Mouse (Mus musculus) intestine, embryonic 15.5 days (tissue): Measurements from ENCODE around the gene Ephb3. TPM values are rescaled to one million over a fixed set of nuclear protein-coding genes. Genes with fewer than 3 reads are reported as not detected.

Source experiments
- ATAC-seq: fragments of 200-750 bp; cut with Nextera tagmentation; 2 replicates; pipeline ENCODE4 v1.8.0; 2017; ENCODE audit warnings: moderate TSS enrichment, moderate library complexity
- H3K27ac ChIP-seq: fragments of 300-500 bp; sonication (generic); 2 replicates; pipeline ENCODE4 v1.5.1; 2015; ENCODE audit warnings: mild to moderate bottlenecking, inconsistent platforms
- H3K27me3 ChIP-seq: fragments of 300-500 bp; sonication (generic); replicated peaks from 2 replicates; pipeline ENCODE4 v1.6.1; 2015; ENCODE audit warnings: inconsistent platforms
- H3K36me3 ChIP-seq: fragments of 300-500 bp; sonication (generic); 2 replicates; pipeline ENCODE4 v1.6.1; 2015; ENCODE audit warnings: inconsistent platforms
- H3K4me1 ChIP-seq: fragments of 300-500 bp; sonication (generic); replicated peaks from 2 replicates; pipeline ENCODE4 v1.6.1; 2015; ENCODE audit warnings: inconsistent platforms
- H3K4me2 ChIP-seq: fragments of 300-500 bp; sonication (generic); replicated peaks from 2 replicates; pipeline ENCODE4 v1.6.1; 2015; ENCODE audit warnings: mild to moderate bottlenecking, inconsistent platforms
- H3K4me3 ChIP-seq: fragments of 300-500 bp; sonication (generic); replicated peaks from 2 replicates; pipeline ENCODE4 v1.5.1; 2015; ENCODE audit warnings: inconsistent platforms
- H3K9ac ChIP-seq: fragments of 300-500 bp; sonication (generic); 2 replicates; pipeline ENCODE4 v1.6.1; 2015; ENCODE audit warnings: inconsistent platforms
- H3K9me3 ChIP-seq: fragments of 300-500 bp; sonication (generic); 2 replicates; pipeline ENCODE4 v1.6.1; 2016; ENCODE audit warnings: inconsistent platforms
- WGBS: fragments of 180-500 bp; shearing (Covaris S2); methylation state at CpG from one replicate; pipeline ENCODE4 v1.1.7; 2015; 5-methylcytosine and 5-hydroxymethylcytosine counted together
- polyA plus RNA-seq: library from polyadenylated mRNA; unstranded; fragments of >200 nt; fragmentation: Nextera tagmentation; extraction: Ambion mirVana; gene quantifications from 2 replicates; pipeline ENCODE4 v1.2.1, GENCODE M21; 2015

Ephb3 gene
- polyA plus RNA-seq, 1 experiment from 2014 or later, result 12.3 TPM

- Histone ChIP-seq H3K4me1 (peaks cover 21% of the 10 kb centered on the region), H3K36me3 (no peaks in the 10 kb centered on the region), H3K4me3 (no peak overlapping the region), H3K9me3 (no peaks in the 10 kb centered on the region), H3K27me3 (no peaks in the 10 kb centered on the region), H3K27ac (no peak overlapping the region), H3K9ac (no peak overlapping the region), H3K4me2 (no peak overlapping the region)
- 65% methylated on average over 8 of the region's 8 CpGs for WGBS
- peak; percentile 48 for ATAC-seq
These were observed 30.6 kb downstream of the Ephb3 start for GRCm38 (mm10) chr16:21235135-21235534.

- H3K9ac ChIP-seq, result no peak overlapping the region
- H3K4me1 ChIP-seq, result peaks cover 40% of the 10 kb centered on the region
- ATAC-seq, result no peak; the same call in 1 of the 2 replicates
These were observed 34.2 kb downstream of the Ephb3 start for GRCm38 (mm10) chr16:21238722-21239121.

DNA sequence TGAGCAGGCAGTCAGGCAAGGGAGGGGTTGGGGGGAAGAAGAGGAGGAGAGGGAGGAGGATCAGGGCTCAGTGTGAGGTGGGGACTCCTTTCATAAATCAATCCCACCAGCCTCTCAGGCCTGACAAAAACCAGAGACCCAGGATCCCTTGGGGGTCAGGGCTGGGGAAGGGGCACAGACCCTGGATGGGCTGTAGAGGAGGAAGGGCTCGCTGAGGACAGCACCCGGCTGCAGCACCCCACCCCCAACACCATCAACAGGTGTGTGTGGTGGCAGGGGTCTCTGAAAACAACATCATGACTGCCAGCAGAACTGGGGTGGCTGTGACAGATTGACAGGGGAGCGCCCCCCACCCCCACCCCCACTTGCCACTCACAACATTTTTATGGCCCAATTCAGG, 36.0 kb downstream of the Ephb3 start:
- ATAC-seq, result no peak
- H3K27ac ChIP-seq, result no peak overlapping the region
- no peaks in the 10 kb centered on the region for H3K9me3 ChIP-seq
- H3K9ac ChIP-seq, result no peak overlapping the region
- H3K4me2 ChIP-seq, result no peak overlapping the region
- no peaks in the 10 kb centered on the region for H3K27me3 ChIP-seq
- no peak overlapping the region for H3K4me3 ChIP-seq
- H3K36me3 ChIP-seq, result no peaks in the 10 kb centered on the region
- peaks cover 40% of the 10 kb centered on the region for H3K4me1 ChIP-seq
- WGBS, result 46% methylated on average over 3 of the region's 3 CpGs

More at GRCm38 (mm10) chr16:21238722-21239121, 34.2 kb downstream of the Ephb3 start:
- H3K36me3 ChIP-seq, result no peaks in the 10 kb centered on the region
- H3K9me3 ChIP-seq, result no peaks in the 10 kb centered on the region
- H3K4me3 ChIP-seq, result no peak overlapping the region
- WGBS, result 17% methylated on average over 5 of the region's 5 CpGs
- H3K4me2 ChIP-seq, result no peak overlapping the region
- H3K27me3 ChIP-seq, result no peaks in the 10 kb centered on the region
- H3K27ac ChIP-seq, result 0 out of 2 replicates have a peak overlapping the region, but pooled peaks have one; percentile 9

DNA sequence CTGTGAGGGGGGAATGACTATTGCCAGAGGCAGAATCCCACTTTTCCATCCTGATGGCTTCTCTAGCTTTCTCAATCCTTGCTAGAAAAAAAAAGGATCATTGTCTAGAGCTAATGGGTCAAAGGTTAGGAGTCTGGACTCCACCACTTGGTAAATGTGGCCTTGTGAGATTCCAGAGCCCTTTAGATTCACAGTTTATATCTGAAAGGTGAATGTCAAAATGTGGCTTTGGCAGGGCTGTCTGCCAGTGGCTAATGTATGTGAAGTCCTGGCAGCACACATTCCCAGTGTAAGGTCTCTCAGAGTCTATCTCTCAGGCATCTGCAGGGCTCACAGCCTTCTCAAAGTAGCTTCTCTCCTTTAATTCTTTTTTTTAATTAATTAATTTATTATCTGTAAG, 36.5 kb downstream of the Ephb3 start:
- H3K36me3 ChIP-seq, result no peaks in the 10 kb centered on the region
- no peak overlapping the region for H3K27ac ChIP-seq
- no peak overlapping the region for H3K4me3 ChIP-seq
- H3K4me2 ChIP-seq, result no peak overlapping the region
- H3K9me3 ChIP-seq, result no peaks in the 10 kb centered on the region
- H3K9ac ChIP-seq, result no peak overlapping the region
- H3K27me3 ChIP-seq, result no peaks in the 10 kb centered on the region
- H3K4me1 ChIP-seq, result peaks cover 42% of the 10 kb centered on the region
- no peak for ATAC-seq

- no peaks in the 10 kb centered on the region for H3K27me3 ChIP-seq
- no peak overlapping the region for H3K4me2 ChIP-seq
- no peak overlapping the region for H3K27ac ChIP-seq
- H3K4me3 ChIP-seq, result no peak overlapping the region
- no peak for ATAC-seq
- no peak overlapping the region for H3K9ac ChIP-seq
- H3K36me3 ChIP-seq, result no peaks in the 10 kb centered on the region
- H3K4me1 ChIP-seq, result peaks cover 61% of the 10 kb centered on the region
- WGBS, result 52% methylated on average over 8 of the region's 8 CpGs
- H3K9me3 ChIP-seq, result no peaks in the 10 kb centered on the region
These were observed 38.4 kb downstream of the Ephb3 start for GRCm38 (mm10) chr16:21242946-21243345.

GRCm38 (mm10) chr16:21244803-21245202, 40.2 kb downstream of the Ephb3 start:
- Histone ChIP-seq H3K9me3 (no peaks in the 10 kb centered on the region), H3K9ac (no peak overlapping the region), H3K36me3 (no peaks in the 10 kb centered on the region), H3K4me1 (peaks cover 59% of the 10 kb centered on the region), H3K4me2 (no peak overlapping the region), H3K27me3 (no peaks in the 10 kb centered on the region), H3K27ac (no peak overlapping the region), H3K4me3 (no peak overlapping the region)
- WGBS, result 65% methylated on average over 3 of the region's 3 CpGs
- no peak for ATAC-seq

GRCm38 (mm10) chr16:21245387-21245786, 40.8 kb downstream of the Ephb3 start:
- ATAC-seq, result no peak
- Histone ChIP-seq H3K27me3 (no peaks in the 10 kb centered on the region), H3K27ac (0 out of 2 replicates have a peak overlapping the region, but pooled peaks have one; percentile 11), H3K9me3 (no peaks in the 10 kb centered on the region), H3K4me1 (peaks cover 55% of the 10 kb centered on the region), H3K9ac (no peak overlapping the region), H3K4me2 (no peak overlapping the region), H3K36me3 (no peaks in the 10 kb centered on the region), H3K4me3 (no peak overlapping the region)
- WGBS, result 30% methylated on average over 7 of the region's 7 CpGs

- H3K36me3 ChIP-seq, result no peaks in the 10 kb centered on the region
- H3K27me3 ChIP-seq, result no peaks in the 10 kb centered on the region
- H3K4me2 ChIP-seq, result peak overlapping the region; percentile 94
- H3K27ac ChIP-seq, result peak overlapping the region; percentile 77
- no peaks in the 10 kb centered on the region for H3K9me3 ChIP-seq
- H3K9ac ChIP-seq, result peak overlapping the region; percentile 57
- peaks cover 49% of the 10 kb centered on the region for H3K4me1 ChIP-seq
- ATAC-seq, result peak; percentile 87
- H3K4me3 ChIP-seq, result peak overlapping the region; percentile 43
- WGBS, result under 1% methylated on average over 29 of the region's 29 CpGs
These were observed 41.4 kb downstream of the Ephb3 start for GRCm38 (mm10) chr16:21245931-21246390.

DNA sequence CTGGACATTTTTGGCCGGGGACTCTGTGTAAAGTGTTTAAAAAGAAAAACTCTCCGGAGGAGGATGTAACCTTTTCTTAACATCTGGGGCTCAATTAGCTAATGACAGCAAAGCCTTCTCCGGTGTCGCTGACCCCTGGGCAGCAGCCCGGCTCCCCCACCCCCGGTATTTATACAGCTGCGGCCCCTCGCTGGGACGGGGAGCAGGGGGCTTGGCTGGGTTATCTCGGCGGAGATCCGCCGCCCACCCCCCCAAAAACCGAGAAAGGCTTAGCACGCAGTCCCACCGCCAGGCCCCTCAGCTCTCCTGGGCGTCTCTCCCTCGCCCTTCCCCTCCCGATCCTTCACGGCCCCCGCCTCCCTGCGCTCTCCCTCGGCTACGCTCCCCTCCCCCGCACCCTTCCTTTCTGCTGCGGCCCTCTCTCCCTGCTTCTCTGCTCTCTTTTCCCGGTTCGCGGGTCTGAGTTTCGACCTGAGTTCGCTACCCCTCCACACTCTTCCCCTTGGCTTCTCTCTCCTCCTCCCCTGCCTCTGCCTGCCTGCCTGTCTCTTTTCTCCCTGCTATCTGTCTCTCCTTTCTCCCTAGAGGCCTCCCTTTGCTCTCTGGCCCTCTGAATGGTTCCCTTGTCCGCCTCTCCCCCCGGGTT, 42.0 kb downstream of the Ephb3 start:
- peak; percentile 64 for ATAC-seq
- 2% methylated on average over 32 of the region's 33 CpGs for WGBS
- H3K9ac ChIP-seq, result peak overlapping the region; percentile 57
- H3K27me3 ChIP-seq, result no peaks in the 10 kb centered on the region
- H3K36me3 ChIP-seq, result no peaks in the 10 kb centered on the region
- no peaks in the 10 kb centered on the region for H3K9me3 ChIP-seq
- peak overlapping the region; percentile 77 for H3K27ac ChIP-seq
- peak overlapping the region; percentile 43 for H3K4me3 ChIP-seq
- peak overlapping the region; percentile 94 for H3K4me2 ChIP-seq
- H3K4me1 ChIP-seq, result peaks cover 48% of the 10 kb centered on the region

DNA sequence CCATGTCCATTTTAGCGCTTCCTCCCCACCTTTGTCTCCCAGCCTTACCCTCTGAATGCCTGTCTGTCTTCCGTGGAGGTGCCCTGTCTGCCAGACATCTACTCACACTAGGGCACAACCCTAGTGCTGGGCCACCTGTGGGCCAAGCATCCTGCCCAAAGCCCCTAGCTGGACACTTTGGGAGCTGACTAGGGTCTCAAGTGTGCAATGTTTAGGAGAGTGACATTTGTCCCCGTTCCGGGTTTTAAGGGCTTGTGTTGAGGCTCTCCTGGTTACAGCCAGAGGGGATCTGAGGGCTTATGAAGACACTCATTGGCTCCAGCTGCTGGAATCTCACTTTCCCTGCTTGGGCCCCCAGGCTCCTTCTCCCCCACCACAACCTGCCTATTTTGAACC, 42.5 kb downstream of the Ephb3 start:
- Histone ChIP-seq H3K4me1 (peaks cover 48% of the 10 kb centered on the region), H3K27ac (peak overlapping the region; percentile 77), H3K27me3 (no peaks in the 10 kb centered on the region), H3K9ac (peak overlapping the region; percentile 57), H3K4me3 (peak overlapping the region; percentile 43; the same call in 1 of the 2 replicates), H3K4me2 (peak overlapping the region; percentile 94), H3K9me3 (no peaks in the 10 kb centered on the region), H3K36me3 (no peaks in the 10 kb centered on the region)
- no peak for ATAC-seq
- WGBS, result 20% methylated on average over 4 of the region's 4 CpGs

DNA sequence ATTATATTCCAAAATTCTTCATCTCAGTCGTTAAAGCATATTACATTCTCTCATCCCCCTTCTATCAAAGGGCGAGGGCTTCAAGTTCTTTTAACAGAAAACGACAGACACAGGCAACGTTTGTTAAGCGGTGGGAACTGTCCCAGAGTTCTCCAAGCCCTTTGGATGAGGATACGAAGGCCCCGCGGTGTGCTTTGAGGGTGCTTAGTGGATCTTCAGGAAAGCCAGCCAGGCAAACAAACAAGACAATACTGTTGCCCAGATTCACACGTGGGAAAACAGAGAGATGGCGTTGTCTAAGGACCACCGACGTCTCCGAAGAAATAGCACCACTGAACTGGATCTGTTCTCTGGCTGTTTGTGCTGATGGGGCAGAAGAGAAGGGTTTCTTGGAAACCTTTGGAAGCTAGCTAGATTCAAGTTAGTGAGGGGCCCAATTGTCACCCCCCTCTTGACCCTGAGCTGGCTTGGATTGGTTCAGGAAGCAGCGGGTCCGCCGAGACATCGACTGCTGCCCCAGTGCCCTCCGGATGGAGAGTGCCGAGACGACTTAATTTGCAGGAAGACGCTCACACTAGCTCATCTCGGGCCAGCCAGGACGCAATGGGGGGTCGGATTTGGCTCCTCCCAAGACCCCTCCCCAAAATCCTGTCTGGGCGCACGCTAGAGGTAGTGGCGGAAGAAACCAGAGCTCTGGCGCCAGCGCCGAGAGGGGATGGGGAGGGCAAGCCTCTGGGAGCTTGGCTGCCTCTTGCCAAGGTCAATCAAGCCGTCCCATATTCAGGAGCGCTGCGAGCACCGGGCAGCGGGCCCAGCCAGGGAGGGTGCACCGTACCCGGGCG, 43.5 kb downstream of the Ephb3 start:
- Histone ChIP-seq H3K9me3 (no peaks in the 10 kb centered on the region), H3K27ac (no peak overlapping the region), H3K36me3 (no peaks in the 10 kb centered on the region), H3K4me1 (peaks cover 44% of the 10 kb centered on the region), H3K4me3 (peak overlapping the region; percentile 46), H3K9ac (peak overlapping the region; percentile 52), H3K4me2 (peak overlapping the region; percentile 95), H3K27me3 (no peaks in the 10 kb centered on the region)
- ATAC-seq, result peak; percentile 1; the same call in 1 of the 2 replicates
- WGBS, result 19% methylated on average over 38 of the region's 38 CpGs

DNA sequence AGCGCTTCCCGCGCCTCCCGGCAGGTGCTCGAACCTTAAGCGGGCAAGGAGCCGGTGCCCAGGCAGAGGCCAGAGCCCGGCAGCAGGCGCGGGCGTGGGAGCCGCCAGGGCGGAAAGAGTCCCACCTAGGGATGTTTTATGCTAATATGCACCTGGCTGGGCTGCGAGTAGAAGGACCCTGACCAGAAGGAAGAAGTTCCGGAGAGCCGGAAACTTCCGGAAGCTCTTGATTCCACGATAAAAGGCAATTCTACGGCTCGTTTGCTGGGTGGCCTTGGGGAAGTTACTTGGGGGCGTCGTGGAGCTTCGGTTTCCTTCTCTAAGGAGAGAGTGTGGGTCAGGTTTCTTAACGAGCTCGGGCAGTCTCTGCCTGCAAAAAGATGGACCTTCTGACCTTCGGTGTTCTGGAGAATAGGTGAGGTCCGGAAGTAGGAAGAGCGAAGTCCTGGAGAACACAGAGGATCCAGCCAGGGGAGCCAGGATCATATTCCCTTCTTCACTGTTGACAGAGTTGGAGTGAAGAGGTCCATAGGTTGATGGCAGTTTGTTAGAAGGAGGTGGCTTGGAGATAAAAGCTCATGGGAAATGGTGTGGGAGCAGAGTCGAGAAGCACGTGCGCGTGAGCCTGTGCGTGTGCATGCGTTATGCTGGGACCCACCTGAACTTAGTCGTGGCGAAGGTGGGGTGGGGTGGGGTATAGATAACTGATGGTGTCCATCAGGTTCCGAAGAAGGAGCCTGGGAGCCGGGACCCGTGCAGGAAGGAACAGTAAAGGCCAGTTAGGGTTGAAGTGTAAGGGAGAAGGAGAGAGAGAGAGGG, 44.4 kb downstream of the Ephb3 start:
- no peaks in the 10 kb centered on the region for H3K27me3 ChIP-seq
- no peaks in the 10 kb centered on the region for H3K9me3 ChIP-seq

More for the DNA sequence above, 44.4 kb downstream of the Ephb3 start:
- H3K27ac ChIP-seq, result no peak overlapping the region
- peaks cover 37% of the 10 kb centered on the region for H3K4me1 ChIP-seq
- peak overlapping the region; percentile 52 for H3K9ac ChIP-seq
- H3K4me2 ChIP-seq, result peak overlapping the region; percentile 95
- WGBS, result 8% methylated on average over 39 of the region's 39 CpGs
- peak overlapping the region; percentile 46 for H3K4me3 ChIP-seq
- ATAC-seq, result peak; percentile 39; the same call in 1 of the 2 replicates
- no peaks in the 10 kb centered on the region for H3K36me3 ChIP-seq
